Mouse (Mus musculus) intestine, embryonic 16.5 days (tissue): ENCODE data around the gene Acot2. TPM values are rescaled to one million over a fixed set of nuclear protein-coding genes. Genes with fewer than 3 reads are reported as not detected.
"Not testable (repeated sequence)": the region's sequence is repeated elsewhere in the genome, so short reads cannot be mapped to it uniquely, and the experiment has no call there.

Experiments
- ATAC-seq: fragments of 200-750 bp; cut with Nextera tagmentation; 2 replicates; pipeline ENCODE4 v1.8.0; 2017; ENCODE audit warnings: moderate TSS enrichment, moderate library complexity
- H3K27ac ChIP-seq: fragments of 300-500 bp; sonication (generic); 2 replicates; pipeline ENCODE4 v1.5.1; 2014; ENCODE audit warnings: mild to moderate bottlenecking, low read length
- H3K27me3 ChIP-seq: fragments of 300-500 bp; sonication (generic); replicated peaks from 2 replicates; pipeline ENCODE4 v1.6.1; 2014; ENCODE audit warnings: low read length, control low read depth, mixed read lengths; ENCODE audit not compliant: control insufficient read depth, insufficient read depth
- H3K36me3 ChIP-seq: fragments of 300-500 bp; sonication (generic); 2 replicates; pipeline ENCODE4 v1.6.1; 2014; ENCODE audit warnings: low read length, control low read depth; ENCODE audit not compliant: control insufficient read depth, insufficient read depth
- H3K4me1 ChIP-seq: fragments of 300-500 bp; sonication (generic); 2 replicates; pipeline ENCODE4 v1.6.1; 2014; ENCODE audit warnings: low read length, control low read depth, mixed read lengths; ENCODE audit not compliant: control insufficient read depth, insufficient read depth
- H3K4me2 ChIP-seq: fragments of 300-500 bp; sonication (generic); 2 replicates; pipeline ENCODE4 v1.6.1; 2014; ENCODE audit warnings: low read depth, low read length, control low read depth
- H3K4me3 ChIP-seq: fragments of 300-500 bp; sonication (generic); 2 replicates; pipeline ENCODE4 v1.5.1; 2014; ENCODE audit warnings: mild to moderate bottlenecking, low read length
- H3K9ac ChIP-seq: fragments of 300-500 bp; sonication (generic); 2 replicates; pipeline ENCODE4 v1.6.1; 2014; ENCODE audit warnings: low read depth, low read length
- H3K9me3 ChIP-seq: fragments of 300-500 bp; sonication (generic); 2 replicates; pipeline ENCODE4 v1.6.1; 2016; ENCODE audit warnings: low read length, control low read depth; ENCODE audit not compliant: control insufficient read depth
- WGBS: fragments of 180-500 bp; shearing (Covaris S2); extraction: QIAGEN DNeasy Blood & Tissue Kit; methylation state at CpG from one replicate; pipeline ENCODE4 v1.1.7; 2014; 5-methylcytosine and 5-hydroxymethylcytosine counted together
- polyA plus RNA-seq: library from polyadenylated mRNA; unstranded; fragments of >200 nt; fragmentation: Nextera tagmentation; extraction: Ambion mirVana; gene quantifications from 2 replicates; pipeline ENCODE4 v1.2.1, GENCODE M21; 2015

The Acot2 gene
- polyA plus RNA-seq, 1 experiment from 2014 or later: 35.3 TPM

- peak overlapping the region; percentile 69 for H3K4me3 ChIP-seq
- no peaks in the 10 kb centered on the region for H3K9me3 ChIP-seq
- H3K9ac ChIP-seq: peak overlapping the region; percentile 91
- no peaks in the 10 kb centered on the region; the same call in 1 of the 2 replicates for H3K36me3 ChIP-seq
- 64% methylated on average over 4 of the region's 4 CpGs for WGBS
- peak; percentile 17 for ATAC-seq
- peaks cover 8% of the 10 kb centered on the region for H3K4me1 ChIP-seq
- no peaks in the 10 kb centered on the region for H3K27me3 ChIP-seq
- peak overlapping the region; percentile 63 for H3K4me2 ChIP-seq
- H3K27ac ChIP-seq: peak overlapping the region; percentile 96
Measured at GRCm38 (mm10) chr12:83988483-83988882, 822 bp downstream of the Acot2 start.

GRCm38 (mm10) chr12:83989378-83989777 is 1.7 kb downstream of the Acot2 start:
- 95% methylated on average over 4 of the region's 4 CpGs for WGBS
- Histone ChIP-seq H3K4me3 (no peak overlapping the region), H3K4me2 (no peak overlapping the region), H3K9ac (no peak overlapping the region), H3K36me3 (no peaks in the 10 kb centered on the region; the same call in 1 of the 2 replicates), H3K4me1 (peaks cover 8% of the 10 kb centered on the region), H3K27me3 (no peaks in the 10 kb centered on the region), H3K9me3 (no peaks in the 10 kb centered on the region), H3K27ac (no peak overlapping the region)
- ATAC-seq: no peak

GRCm38 (mm10) chr12:83997221-83997620 is 9.6 kb downstream of the Acot2 start:
- no peaks in the 10 kb centered on the region for H3K9me3 ChIP-seq
- ATAC-seq: no peak
- no peak overlapping the region for H3K9ac ChIP-seq
- H3K27me3 ChIP-seq: no peaks in the 10 kb centered on the region
- no peak overlapping the region for H3K4me2 ChIP-seq
- peaks cover 5% of the 10 kb centered on the region; the same call in 1 of the 2 replicates for H3K4me1 ChIP-seq
- 55% methylated on average over 2 of the region's 2 CpGs for WGBS
- H3K27ac ChIP-seq: no peak overlapping the region
- no peaks in the 10 kb centered on the region; the same call in 1 of the 2 replicates for H3K36me3 ChIP-seq
- H3K4me3 ChIP-seq: no peak overlapping the region

- Histone ChIP-seq H3K27ac (peak overlapping the region; percentile 65), H3K27me3 (no peaks in the 10 kb centered on the region), H3K9me3 (no peaks in the 10 kb centered on the region), H3K9ac (no peak overlapping the region), H3K4me2 (no peak overlapping the region), H3K4me3 (no peak overlapping the region), H3K36me3 (no peaks in the 10 kb centered on the region), H3K4me1 (peaks cover 5% of the 10 kb centered on the region; the same call in 1 of the 2 replicates)
- peak; percentile 33 for ATAC-seq
- WGBS: 47% methylated on average over 11 of the region's 11 CpGs
Measured at GRCm38 (mm10) chr12:83998341-83999107, 10.9 kb downstream of the Acot2 start.

- not testable (repeated sequence) for H3K9me3 ChIP-seq, H3K4me1 ChIP-seq, H3K4me3 ChIP-seq, H3K4me2 ChIP-seq, H3K9ac ChIP-seq, H3K36me3 ChIP-seq, H3K27me3 ChIP-seq
- ATAC-seq: peak; percentile 87
- peak overlapping the region; percentile 68 for H3K27ac ChIP-seq
- 45% methylated on average over 8 of the region's 8 CpGs for WGBS
Measured at GRCm38 (mm10) chr12:83999237-83999636, 11.6 kb downstream of the Acot2 start.

- WGBS: 38% methylated on average over 3 of the region's 3 CpGs
Measured at GRCm38 (mm10) chr12:84000418-84000817, 12.8 kb downstream of the Acot2 start.

GRCm38 (mm10) chr12:84003866-84004265 is 16.2 kb downstream of the Acot2 start:
- Histone ChIP-seq H3K9ac (no peak overlapping the region), H3K4me1 (peaks cover 7% of the 10 kb centered on the region; the same call in 1 of the 2 replicates)
- WGBS: 81% methylated on average over 1 of the region's 1 CpGs

More at GRCm38 (mm10) chr12:84000418-84000817, 12.8 kb downstream of the Acot2 start:
- Histone ChIP-seq H3K4me2 (no peak overlapping the region), H3K27ac (peak overlapping the region; percentile 68), H3K9ac (no peak overlapping the region), H3K9me3 (no peaks in the 10 kb centered on the region), H3K27me3 (no peaks in the 10 kb centered on the region), H3K4me1 (peaks cover 5% of the 10 kb centered on the region; the same call in 1 of the 2 replicates), H3K4me3 (no peak overlapping the region), H3K36me3 (no peaks in the 10 kb centered on the region)
- peak; percentile 50 for ATAC-seq

GRCm38 (mm10) chr12:84008251-84008650 is 20.6 kb downstream of the Acot2 start:
- H3K9ac ChIP-seq: no peak overlapping the region
- H3K9me3 ChIP-seq: no peaks in the 10 kb centered on the region
- H3K27ac ChIP-seq: no peak overlapping the region; the same call in 1 of the 2 replicates
- 85% methylated on average over 12 of the region's 12 CpGs for WGBS
- ATAC-seq: no peak
- H3K4me3 ChIP-seq: no peak overlapping the region
- no peaks in the 10 kb centered on the region for H3K27me3 ChIP-seq
- no peaks in the 10 kb centered on the region for H3K36me3 ChIP-seq
- peaks cover 15% of the 10 kb centered on the region for H3K4me1 ChIP-seq
- H3K4me2 ChIP-seq: no peak overlapping the region

More at GRCm38 (mm10) chr12:84003866-84004265, 16.2 kb downstream of the Acot2 start:
- no peaks in the 10 kb centered on the region for H3K27me3 ChIP-seq
- H3K36me3 ChIP-seq: no peaks in the 10 kb centered on the region
- no peak for ATAC-seq
- no peak overlapping the region for H3K27ac ChIP-seq
- no peaks in the 10 kb centered on the region for H3K9me3 ChIP-seq
- no peak overlapping the region for H3K4me3 ChIP-seq
- no peak overlapping the region for H3K4me2 ChIP-seq

- Histone ChIP-seq H3K9ac (peak overlapping the region; percentile 70), H3K27ac (peak overlapping the region; percentile 90), H3K4me2 (peak overlapping the region; percentile 57), H3K4me3 (peak overlapping the region; percentile 53), H3K27me3 (no peaks in the 10 kb centered on the region), H3K36me3 (no peaks in the 10 kb centered on the region), H3K4me1 (peaks cover 15% of the 10 kb centered on the region), H3K9me3 (no peaks in the 10 kb centered on the region)
- ATAC-seq: peak; percentile 10
- 47% methylated on average over 8 of the region's 8 CpGs for WGBS
Measured at GRCm38 (mm10) chr12:84008729-84009128, 21.1 kb downstream of the Acot2 start.
